27 mouse cellular contexts compared by ENCODE assay signal in the genomic region with DNA sequence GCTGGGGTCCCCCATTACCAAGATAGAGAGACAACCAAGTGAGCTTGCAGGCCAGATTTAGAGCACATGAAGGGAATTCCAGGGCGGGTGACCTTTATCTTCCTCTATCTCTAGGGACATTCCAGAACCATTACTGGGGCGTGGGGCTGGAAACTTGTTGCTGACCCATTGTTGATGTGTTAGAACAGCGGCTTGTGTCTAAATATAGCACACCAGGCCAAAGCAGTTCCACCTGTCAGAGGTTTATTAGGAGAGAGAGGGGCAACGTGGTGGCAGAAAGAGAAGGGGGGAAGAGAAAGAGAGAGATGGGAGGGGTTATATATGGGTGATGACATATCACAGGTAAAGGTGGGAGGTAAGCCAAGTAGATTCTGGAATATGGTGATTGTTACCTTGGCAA. TPM values are rescaled to one million over a fixed set of nuclear protein-coding genes. Genes with fewer than 3 reads are reported as not detected.
DNase-seq lines count a peak whose midpoint lies in the region; ATAC-seq lines count a peak whose summit lies in the region.
"Had no signal": no experiment of that assay in that cellular context is flagged by ENCODE, and none has a peak within 500 bp of the region (broad histone marks: within the 10 kb centered on the region; RNA-seq: fewer than 3 reads in every experiment).

No protein-coding gene starts in this region.

- no peaks in the 10 kb centered on the region for H3K9me3 ChIP-seq in heart, embryonic 11.5 days (replicated peaks; ENCODE audit: control insufficient read depth, low read length)
- no peaks in the 10 kb centered on the region for H3K9me3 ChIP-seq in heart, embryonic 14.5 days (ENCODE audit: control insufficient read depth, low read length)
- H3K9me3 ChIP-seq: embryonic facial prominence, embryonic 10.5 days; forebrain, embryonic 13.5 days; hindbrain, embryonic 12.5 days had no signal

- peak; percentile 81 for DNase-seq in heart, adult 11 months
- DNase-seq in heart, adult 8-10 months (ENCODE audit: low spot score), result no peak
- DNase-seq in 3T3-L1 (ENCODE audit: low read depth, low spot score), result peak; percentile 38
- DNase-seq in R1 (ENCODE audit: low read depth, low spot score), result peak; percentile 40
- no peak for DNase-seq in left cerebral cortex, adult 18-20 months (ENCODE audit: low spot score in 2 of 2)
- DNase-seq in ovary, postnatal 10 days (ENCODE audit: low spot score), result no peak
- DNase-seq: adrenal gland, adult 8-10 months; adrenal gland, postnatal 36 days; cerebellum, adult 2 months; cerebellum, postnatal 10 days; forebrain, postnatal 0 days; gastrocnemius, adult 2 months; gastrocnemius, postnatal 25 days; kidney, adult 18-20 months had no signal

- whole genome bisulfite sequencing in heart, embryonic 11.5 days (ENCODE audit: insufficient replicate concordance), result 10% methylated on average over 4 of the region's 4 CpGs
- 3% methylated on average over 4 of the region's 4 CpGs for WGBS in heart, embryonic 14.5 days

- no peak overlapping the region for H3K4me2 ChIP-seq in heart, embryonic 11.5 days
- H3K4me2 ChIP-seq in heart, embryonic 14.5 days (ENCODE audit: low read length), result no peak overlapping the region
- H3K4me2 ChIP-seq: forebrain, embryonic 13.5 days; hindbrain, embryonic 12.5 days had no signal

- no peaks in the 10 kb centered on the region for H3K27me3 ChIP-seq in heart, embryonic 11.5 days (ENCODE audit: control insufficient read depth, insufficient read depth, low read length)
- no peaks in the 10 kb centered on the region for H3K27me3 ChIP-seq in heart, embryonic 14.5 days (ENCODE audit: control insufficient read depth, insufficient read depth, low read length)
- H3K27me3 ChIP-seq: forebrain, embryonic 13.5 days; hindbrain, embryonic 12.5 days; Patski had no signal

- H3K4me1 ChIP-seq in heart, embryonic 11.5 days (ENCODE audit: control insufficient read depth, insufficient read depth, low read length), result peaks cover 3% of the 10 kb centered on the region; the same call in 1 of the 2 replicates
- H3K4me1 ChIP-seq in heart, embryonic 14.5 days (ENCODE audit: control insufficient read depth in 2 of 2, insufficient read depth in 2 of 2, low read length in 2 of 2), result peaks cover 5 to 9% of the 10 kb centered on the region in 2 experiments; a peak in 3 of 4 replicates
- H3K4me1 ChIP-seq: embryonic facial prominence, embryonic 10.5 days; forebrain, embryonic 13.5 days; hindbrain, embryonic 12.5 days had no signal

- no peak overlapping the region for H3K4me3 ChIP-seq in heart, embryonic 11.5 days (ENCODE audit: low read depth, low read length)
- H3K4me3 ChIP-seq in heart, embryonic 14.5 days (ENCODE audit: control insufficient read depth in 1 of 2, insufficient read depth in 1 of 2, low read depth in 1 of 2, low read length in 2 of 2), result no peak overlapping the region
- H3K4me3 ChIP-seq: embryonic facial prominence, embryonic 10.5 days; forebrain, embryonic 13.5 days; gastrocnemius, adult 2 months; hindbrain, embryonic 12.5 days had no signal

- no peak overlapping the region for H3K27ac ChIP-seq in heart, embryonic 11.5 days (ENCODE audit: low read depth, low read length)
- peak overlapping the region; percentile 19 to 27; a peak in 1 of 4 replicates for H3K27ac ChIP-seq in heart, embryonic 14.5 days (replicated peaks in 1 of 2; ENCODE audit: control insufficient read depth in 1 of 2, insufficient read depth in 1 of 2, low read depth in 2 of 2, low read length in 2 of 2)
- H3K27ac ChIP-seq: embryonic facial prominence, embryonic 10.5 days; forebrain, embryonic 13.5 days; gastrocnemius, adult 2 months; hindbrain, embryonic 12.5 days had no signal

- no peak for ATAC-seq in heart, embryonic 11.5 days (replicated peaks; ENCODE audit: insufficient number of reproducible peaks, low FRiP score, low TSS enrichment)
- ATAC-seq in heart, embryonic 14.5 days (ENCODE audit: insufficient number of reproducible peaks, insufficient read depth, low FRiP score, low read depth), result no peak
- ATAC-seq: forebrain, embryonic 13.5 days; forebrain, postnatal 0 days; hindbrain, embryonic 16.5 days; inflammation-experienced regulatory T-cells, adult 6 months; Patski had no signal

- H3K36me3 ChIP-seq in heart, embryonic 11.5 days (ENCODE audit: control insufficient read depth, insufficient read depth, low read length), result no peaks in the 10 kb centered on the region
- H3K36me3 ChIP-seq in heart, embryonic 14.5 days (ENCODE audit: control insufficient read depth, insufficient read depth, low read length), result no peaks in the 10 kb centered on the region
- H3K36me3 ChIP-seq: embryonic facial prominence, embryonic 10.5 days; hindbrain, embryonic 12.5 days had no signal

- H3K9ac ChIP-seq in heart, embryonic 11.5 days (ENCODE audit: low read depth, low read length), result no peak overlapping the region
- no peak overlapping the region for H3K9ac ChIP-seq in heart, embryonic 14.5 days (ENCODE audit: low read length)
- H3K9ac ChIP-seq: forebrain, embryonic 13.5 days; forebrain, postnatal 0 days; hindbrain, embryonic 12.5 days had no signal

RNA-seq across cellular contexts. Expression of gene 1700029F12Rik, which starts 12.3 kb away (rescaled TPM):
- not detected in 2 replicates for polyA plus RNA-seq in heart, embryonic 11.5 days (2014; fragmentation: Nextera tagmentation; extraction: Ambion mirVana)
- polyA plus RNA-seq in heart, embryonic 14.5 days (2014; fragmentation: Nextera tagmentation; extraction: Ambion mirVana), result not detected in 2 replicates
- total RNA-seq in heart, adult 8-10 months (2022), result not detected
- not detected for total RNA-seq in left cerebral cortex, adult 18-20 months (2021)
- total RNA-seq: adrenal gland, adult 8-10 months; adrenal gland, postnatal 36 days; ES-E14; forebrain, postnatal 0 days; gastrocnemius, adult 2 months; gastrocnemius, postnatal 25 days; granulocyte monocyte progenitor cell, adult 5-6 weeks; heart, postnatal 10 days had no signal
- polyA plus RNA-seq: cerebellum, adult 2 months; embryonic facial prominence, embryonic 10.5 days; embryonic facial prominence, embryonic 14.5 days; forebrain, embryonic 13.5 days; forebrain, postnatal 0 days; hindbrain, embryonic 12.5 days; hindbrain, embryonic 16.5 days; inflammation-experienced regulatory T-cells, adult 6 months; kidney, embryonic 14.5 days; Patski had no signal

RNA-seq across cellular contexts. Expression of gene Fam169a, which starts 45.2 kb away (rescaled TPM):
- polyA plus RNA-seq in heart, embryonic 11.5 days (2014; fragmentation: Nextera tagmentation; extraction: Ambion mirVana), result 14.2 and 15.0 TPM in 2 replicates
- 6.8 and 7.1 TPM in 2 replicates for polyA plus RNA-seq in heart, embryonic 14.5 days (2014; fragmentation: Nextera tagmentation; extraction: Ambion mirVana)
- 1 to 10 TPM in 2 of 4 experiments, under 1 TPM in 2; 0.57 to 1.8 (median 1.1) TPM for total RNA-seq in heart, adult 8-10 months (2022)
- 10 to 100 TPM; 51.9 to 53.1 TPM for total RNA-seq in left cerebral cortex, adult 18-20 months (2021)
- total RNA-seq: gastrocnemius, adult 2 months; gastrocnemius, postnatal 25 days had no signal

Comparison
In these comparisons a context has a peak if more than half of its experiments do, and no peak if none do; other contexts are left out.
1. DNase-seq: peak in heart, adult 11 months (single experiment), 3T3-L1 (single experiment) and R1 (single experiment); none in heart, adult 8-10 months (single experiment), left cerebral cortex, adult 18-20 months (0 of 2) and ovary, postnatal 10 days (single experiment).
2. RNA of gene Fam169a, which starts 45.2 kb away (total RNA-seq): 51.9 to 53.1 TPM in left cerebral cortex, adult 18-20 months; 0.57 to 1.8 TPM in heart, adult 8-10 months; every median in the first group is over 10 times any median in the second.